Mouse (Mus musculus): Measurements from ENCODE around the gene Wfdc9.

DNA sequence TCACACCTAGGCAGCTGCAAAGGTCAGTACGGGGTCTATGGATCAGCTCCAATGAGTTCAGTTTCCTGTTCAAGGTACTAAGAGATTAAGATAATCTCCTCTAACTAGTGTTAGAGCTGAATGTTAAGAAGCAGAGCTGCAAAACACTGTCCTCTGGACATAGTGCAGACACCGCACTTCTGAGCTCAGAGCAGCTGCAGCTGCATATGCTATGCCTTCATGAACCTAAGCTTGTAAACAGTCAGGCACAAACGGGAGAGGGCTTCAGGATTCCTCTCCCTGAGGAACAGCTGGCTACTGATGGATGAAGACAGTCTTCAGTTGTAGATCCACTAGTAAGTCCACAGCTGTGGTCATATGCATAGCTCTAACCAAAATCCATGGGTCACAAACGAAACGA, 44.6 kb upstream of the Wfdc9 start:
- TF ChIP-seq POLR2A (IDR thresholded peaks at IDR 0.05; ENCODE audit: control insufficient read depth, low read depth, low read length), result no peak
- no peak for TF ChIP-seq CTCF (IDR thresholded peaks at IDR 0.05; ENCODE audit: control insufficient read depth, insufficient read depth, insufficient replicate concordance, low read depth, low read length)

Measured in testis, adult 2 months (tissue).